Mouse (Mus musculus) spleen, adult 2 months (tissue): ENCODE measurements around the gene Hoxc10. TPM values are rescaled to one million over a fixed set of nuclear protein-coding genes. Genes with fewer than 3 reads are reported as not detected.

Experiments
- DNase-seq, 2 experiments: peaks; one replicate each; pipeline versions ENCODE4 v3.0.0 to v3.0.0-alpha.2; 2012 to 2021; ENCODE audit warnings: low spot score in 2 of 2, low read depth in 1 of 2
- H3K27ac ChIP-seq: fragments of 200-500 bp; 2 replicates; pipeline ENCODE4 v1.5.1; 2012; ENCODE audit warnings: low read length, inconsistent platforms; ENCODE audit not compliant: insufficient read depth
- H3K27me3 ChIP-seq: fragments of 200-500 bp; 2 replicates; pipeline ENCODE4 v1.6.1; 2012; ENCODE audit warnings: mild to moderate bottlenecking, moderate library complexity, low read length, inconsistent platforms; ENCODE audit not compliant: control insufficient read depth, insufficient read depth
- H3K36me3 ChIP-seq: fragments of 200-500 bp; 2 replicates; pipeline ENCODE4 v1.6.1; 2012; ENCODE audit warnings: mild to moderate bottlenecking, low read length, inconsistent platforms; ENCODE audit not compliant: control insufficient read depth, insufficient read depth
- H3K4me1 ChIP-seq: fragments of 200-500 bp; 2 replicates; pipeline ENCODE4 v1.6.1; 2011; ENCODE audit warnings: inconsistent platforms; ENCODE audit not compliant: control insufficient read depth, insufficient read depth, insufficient read length
- H3K4me3 ChIP-seq: fragments of 200-500 bp; 2 replicates; pipeline ENCODE4 v1.5.1; 2011; ENCODE audit warnings: mild to moderate bottlenecking, inconsistent platforms; ENCODE audit not compliant: insufficient read depth, insufficient read length; ENCODE audit errors: extremely low read depth
- CTCF ChIP-seq: fragments of 200-500 bp; IDR thresholded peaks from 2 replicates; pipeline ENCODE4 v1.5.1; 2011; ENCODE audit warnings: mild to moderate bottlenecking, inconsistent platforms; ENCODE audit not compliant: insufficient read depth, insufficient read length, insufficient replicate concordance; ENCODE audit errors: extremely low read depth
- POLR2A ChIP-seq: fragments of 200-500 bp; IDR thresholded peaks from 2 replicates; pipeline ENCODE4 v1.6.1; 2011; ENCODE audit warnings: low read depth, low read length, inconsistent platforms
- WGBS: fragments of 180-500 bp; shearing (Covaris S2); methylation state at CpG from one replicate; pipeline ENCODE4 v1.1.7; 2018; 5-methylcytosine and 5-hydroxymethylcytosine counted together
- polyA plus RNA-seq: library from polyadenylated mRNA; depleted of rRNA; stranded (reverse); fragments of >200 nt; gene quantifications from 2 replicates; pipeline ENCODE4 v1.2.3, GENCODE M21; 2012

Gene Hoxc10
- polyA plus RNA-seq, 1 experiment: not detected

- WGBS: 33% methylated on average over 1 of the region's 1 CpGs
- H3K27ac ChIP-seq: no peak overlapping the region
- TF ChIP-seq POLR2A: no peak
- no peak for TF ChIP-seq CTCF
- H3K27me3 ChIP-seq: peaks cover 36% of the 10 kb centered on the region
- H3K4me1 ChIP-seq: no peaks in the 10 kb centered on the region
- H3K36me3 ChIP-seq: no peaks in the 10 kb centered on the region
- DNase-seq: no peak
- H3K4me3 ChIP-seq: no peak overlapping the region
These were observed 2.7 kb downstream of the Hoxc10 start for GRCm38 (mm10) chr15:102969296-102969695.

- TF ChIP-seq POLR2A (no peak), CTCF (no peak)
- H3K4me1 ChIP-seq: no peaks in the 10 kb centered on the region
- no peak overlapping the region for H3K4me3 ChIP-seq
- no peak overlapping the region for H3K27ac ChIP-seq
- no peaks in the 10 kb centered on the region for H3K36me3 ChIP-seq
- peaks cover 38% of the 10 kb centered on the region for H3K27me3 ChIP-seq
- 1% methylated on average over 12 of the region's 12 CpGs for WGBS
- DNase-seq: no peak
These were observed 4.1 kb downstream of the Hoxc10 start for GRCm38 (mm10) chr15:102970740-102971139.

- no peaks in the 10 kb centered on the region for H3K36me3 ChIP-seq
- H3K27me3 ChIP-seq: peaks cover 35% of the 10 kb centered on the region
- DNase-seq: no peak
- TF ChIP-seq CTCF (no peak), POLR2A (no peak)
- H3K27ac ChIP-seq: no peak overlapping the region
- H3K4me3 ChIP-seq: no peak overlapping the region
- WGBS: 4% methylated on average over 21 of the region's 21 CpGs
- peaks cover 9% of the 10 kb centered on the region; the same call in 1 of the 2 replicates for H3K4me1 ChIP-seq
These were observed 5.7 kb downstream of the Hoxc10 start for GRCm38 (mm10) chr15:102972254-102972653.

GRCm38 (mm10) chr15:102972753-102973152, 6.2 kb downstream of the Hoxc10 start:
- peaks cover 36% of the 10 kb centered on the region for H3K27me3 ChIP-seq
- 7% methylated on average over 6 of the region's 6 CpGs for WGBS
- no peak for DNase-seq

GRCm38 (mm10) chr15:102975034-102975433, 8.4 kb downstream of the Hoxc10 start:
- peaks cover 42% of the 10 kb centered on the region for H3K27me3 ChIP-seq
- DNase-seq: no peak

More at GRCm38 (mm10) chr15:102972753-102973152, 6.2 kb downstream of the Hoxc10 start:
- peaks cover 9% of the 10 kb centered on the region; the same call in 1 of the 2 replicates for H3K4me1 ChIP-seq
- no peaks in the 10 kb centered on the region for H3K36me3 ChIP-seq
- H3K4me3 ChIP-seq: no peak overlapping the region
- TF ChIP-seq POLR2A (no peak), CTCF (no peak)
- no peak overlapping the region for H3K27ac ChIP-seq

GRCm38 (mm10) chr15:102975688-102976111, 9.1 kb downstream of the Hoxc10 start:
- WGBS: 7% methylated on average over 21 of the region's 21 CpGs
- H3K27ac ChIP-seq: no peak overlapping the region
- TF ChIP-seq POLR2A (no peak), CTCF (no peak)
- peaks cover 9% of the 10 kb centered on the region; the same call in 1 of the 2 replicates for H3K4me1 ChIP-seq
- no peak overlapping the region for H3K4me3 ChIP-seq
- H3K36me3 ChIP-seq: no peaks in the 10 kb centered on the region
- H3K27me3 ChIP-seq: peaks cover 41% of the 10 kb centered on the region
- no peak for DNase-seq

More at GRCm38 (mm10) chr15:102975034-102975433, 8.4 kb downstream of the Hoxc10 start:
- WGBS: 23% methylated on average over 7 of the region's 7 CpGs
- H3K4me1 ChIP-seq: peaks cover 9% of the 10 kb centered on the region; the same call in 1 of the 2 replicates
- no peak overlapping the region for H3K27ac ChIP-seq
- H3K36me3 ChIP-seq: no peaks in the 10 kb centered on the region
- no peak for TF ChIP-seq CTCF
- no peak for TF ChIP-seq POLR2A
- no peak overlapping the region for H3K4me3 ChIP-seq

- TF ChIP-seq CTCF (no peak), POLR2A (no peak)
- H3K36me3 ChIP-seq: no peaks in the 10 kb centered on the region
- 3% methylated on average over 19 of the region's 20 CpGs for WGBS
- H3K27me3 ChIP-seq: peaks cover 46% of the 10 kb centered on the region
- peaks cover 9% of the 10 kb centered on the region; the same call in 1 of the 2 replicates for H3K4me1 ChIP-seq
- H3K4me3 ChIP-seq: peak within 1 kb of the TSS; percentile 42
- no peak for DNase-seq
- H3K27ac ChIP-seq: no peak within 1 kb of the TSS
These were observed 9.6 kb downstream of the Hoxc10 start, which contains the start of gene Hoxc9 for GRCm38 (mm10) chr15:102976171-102976570. Gene Hoxc9 (plus strand): TSS chr15:102976439.
